Mouse (Mus musculus) midbrain, postnatal 0 days (tissue): ENCODE data around the gene Slfn3. TPM values are rescaled to one million over a fixed set of nuclear protein-coding genes. Genes with fewer than 3 reads are reported as not detected.
"Not testable (repeated sequence)": the region's sequence is repeated elsewhere in the genome, so short reads cannot be mapped to it uniquely, and the experiment has no call there.

Source experiments
- ATAC-seq: fragments of 200-750 bp; cut with Nextera tagmentation; 2 replicates; pipeline ENCODE4 v1.8.0; 2017; ENCODE audit warnings: moderate number of reproducible peaks, mild to moderate bottlenecking, moderate TSS enrichment, moderate library complexity; ENCODE audit not compliant: low FRiP score
- DNase-seq: peaks from one replicate; pipeline ENCODE4 v3.0.0-alpha.2; 2015; ENCODE audit warnings: low spot score
- H3K27ac ChIP-seq: fragments of 300-500 bp; sonication (generic); 2 replicates; pipeline ENCODE4 v1.5.1; 2014; ENCODE audit warnings: low read depth, mild to moderate bottlenecking, low read length, mixed read lengths
- H3K27me3 ChIP-seq: fragments of 300-500 bp; sonication (generic); 2 replicates; pipeline ENCODE4 v1.6.1; 2014; ENCODE audit warnings: low read length, control low read depth, mixed read lengths; ENCODE audit not compliant: insufficient read depth
- H3K36me3 ChIP-seq: fragments of 300-500 bp; sonication (generic); 2 replicates; pipeline ENCODE4 v1.6.1; 2014; ENCODE audit warnings: low read length, control low read depth, mixed read lengths; ENCODE audit not compliant: insufficient read depth
- H3K4me1 ChIP-seq: fragments of 300-500 bp; sonication (generic); 2 replicates; pipeline ENCODE4 v1.6.1; 2014; ENCODE audit warnings: mild to moderate bottlenecking, control low read depth, antibody characterized with exemption, low read length, mixed read lengths; ENCODE audit not compliant: insufficient read depth
- H3K4me2 ChIP-seq: fragments of 300-500 bp; sonication (generic); 2 replicates; pipeline ENCODE4 v1.6.1; 2014; ENCODE audit warnings: low read depth, mild to moderate bottlenecking, low read length, mixed read lengths; ENCODE audit not compliant: poor library complexity, severe bottlenecking
- H3K4me3 ChIP-seq: fragments of 300-500 bp; sonication (generic); 2 replicates; pipeline ENCODE4 v1.5.1; 2014; ENCODE audit warnings: low read depth, mild to moderate bottlenecking, low read length, moderate library complexity
- H3K9ac ChIP-seq: fragments of 300-500 bp; sonication (generic); replicated peaks from 2 replicates; pipeline ENCODE4 v1.6.1; 2014; ENCODE audit warnings: mild to moderate bottlenecking, low read length, moderate library complexity, mixed read lengths; ENCODE audit not compliant: poor library complexity, severe bottlenecking
- H3K9me3 ChIP-seq: fragments of 300-500 bp; sonication (generic); 2 replicates; pipeline ENCODE4 v1.6.1; 2016; ENCODE audit warnings: low read length, control low read depth
- CTCF ChIP-seq: IDR thresholded peaks from 2 replicates; pipeline ENCODE4 v1.5.1; 2016; ENCODE audit warnings: antibody characterized with exemption, mild to moderate bottlenecking
- WGBS: fragments of 180-500 bp; shearing (Covaris S2); extraction: QIAGEN DNeasy Blood & Tissue Kit; methylation state at CpG from one replicate; pipeline ENCODE4 v1.1.7; 2014; 5-methylcytosine and 5-hydroxymethylcytosine counted together
- polyA plus RNA-seq: library from polyadenylated mRNA; unstranded; fragments of >200 nt; fragmentation: Nextera tagmentation; extraction: Ambion mirVana; gene quantifications from 2 replicates; pipeline ENCODE4 v1.2.1, GENCODE M21; 2015
- total RNA-seq: library from RNA; depleted of rRNA; stranded (reverse); fragments of >200 nt; gene quantifications from 2 replicates; pipeline ENCODE4 v1.2.3, GENCODE M21; 2014

Gene Slfn3
- total and polyA plus RNA-seq, 2 experiments from 2014 or later = 0.12 to 0.22 TPM

DNA sequence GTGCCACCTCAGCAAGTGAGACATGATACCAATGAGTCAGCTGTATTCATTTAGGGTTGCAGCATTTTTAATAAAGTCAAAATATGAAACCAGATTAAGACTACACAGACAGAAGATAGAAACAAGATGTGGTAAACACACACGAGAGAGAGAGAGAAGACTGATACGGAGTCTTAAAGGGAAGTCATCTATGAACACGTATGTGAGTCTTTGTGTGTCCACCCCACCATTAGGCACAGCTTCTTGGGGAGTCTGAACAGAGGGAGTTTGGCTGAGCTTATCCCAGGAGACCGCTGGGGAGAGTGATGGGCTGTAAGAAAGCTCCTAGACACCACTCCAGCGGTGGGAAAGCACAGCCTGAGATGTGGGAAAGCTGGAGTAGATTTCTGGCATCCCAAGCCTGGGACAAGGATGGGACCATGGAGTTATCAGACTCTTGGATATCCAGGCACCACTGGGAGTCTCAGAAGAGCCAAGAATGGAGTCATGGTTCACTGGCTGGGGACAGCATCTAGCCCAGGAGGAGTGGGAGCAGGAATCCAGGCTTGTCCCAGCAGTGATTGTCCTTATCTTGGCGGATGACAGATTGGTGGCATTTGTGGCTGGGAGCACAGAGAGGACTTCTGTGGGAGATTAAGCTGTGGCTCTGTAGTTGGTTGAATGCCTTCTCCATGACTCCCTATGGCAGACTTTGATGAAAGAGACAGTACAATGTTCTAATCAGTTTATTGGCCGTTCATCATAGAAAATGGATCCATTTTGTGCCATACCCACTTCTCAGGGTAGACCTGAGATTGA is 37.0 kb downstream of the Slfn3 start:
- 82% methylated on average over 7 of the region's 7 CpGs for WGBS
- H3K4me3 ChIP-seq = no peak overlapping the region
- TF ChIP-seq CTCF = no peak
- no peak for ATAC-seq
- H3K4me1 ChIP-seq = no peaks in the 10 kb centered on the region
- no peaks in the 10 kb centered on the region for H3K9me3 ChIP-seq
- no peak overlapping the region for H3K27ac ChIP-seq
- H3K4me2 ChIP-seq = no peak overlapping the region
- H3K27me3 ChIP-seq = no peaks in the 10 kb centered on the region
- DNase-seq = no peak
- no peaks in the 10 kb centered on the region for H3K36me3 ChIP-seq
- H3K9ac ChIP-seq = no peak overlapping the region

DNA sequence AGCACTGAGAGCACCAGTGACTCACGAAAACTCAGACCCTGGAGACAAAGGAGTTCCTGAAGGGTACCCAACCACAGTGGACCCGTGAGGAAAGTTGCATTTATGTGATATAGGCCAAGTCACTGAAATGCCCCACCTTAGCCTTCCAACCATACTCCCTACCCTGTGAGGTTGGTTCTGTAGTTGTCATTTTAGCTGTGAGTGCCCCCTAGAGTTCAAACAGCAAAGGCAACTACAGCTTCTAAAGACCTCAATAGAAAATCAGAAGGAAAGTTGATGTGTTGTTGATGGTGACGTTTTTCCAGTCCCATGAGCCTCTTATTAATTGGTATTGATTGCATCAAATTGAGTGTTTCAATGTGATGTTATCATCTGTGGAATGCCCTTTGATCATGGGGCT is 39.8 kb downstream of the Slfn3 start:
- ATAC-seq (no peak), DNase-seq (no peak)
- no peak overlapping the region for H3K4me2 ChIP-seq
- no peaks in the 10 kb centered on the region for H3K9me3 ChIP-seq
- no peaks in the 10 kb centered on the region for H3K27me3 ChIP-seq
- TF ChIP-seq CTCF = peak; percentile 22
- H3K4me3 ChIP-seq = no peak overlapping the region
- H3K36me3 ChIP-seq = no peaks in the 10 kb centered on the region
- H3K4me1 ChIP-seq = no peaks in the 10 kb centered on the region
- no peak overlapping the region for H3K9ac ChIP-seq
- H3K27ac ChIP-seq = no peak overlapping the region
- 67% methylated on average over 3 of the region's 3 CpGs for WGBS

DNA sequence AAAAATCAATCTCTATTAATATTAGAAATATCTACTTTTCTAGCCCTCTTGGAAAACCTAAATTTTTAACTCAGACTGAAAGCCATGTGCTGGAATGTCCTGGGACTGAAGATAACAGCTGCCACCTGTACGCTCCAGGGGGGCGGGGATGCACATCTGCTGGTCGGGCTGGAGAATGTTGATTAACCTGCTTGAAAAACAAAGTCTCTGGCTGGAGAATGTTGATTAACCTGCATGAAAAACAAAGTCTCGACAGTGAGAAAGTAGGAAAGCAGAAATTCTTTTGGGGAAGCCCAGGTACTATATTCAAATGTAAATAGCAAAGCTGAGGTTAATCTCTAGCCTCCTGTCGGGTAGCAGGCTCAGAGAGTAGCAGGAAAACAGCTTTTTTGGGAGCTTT is 42.5 kb downstream of the Slfn3 start:
- H3K27me3 ChIP-seq, H3K27ac ChIP-seq, DNase-seq, H3K4me1 ChIP-seq, H3K36me3 ChIP-seq, H3K9ac ChIP-seq, H3K4me2 ChIP-seq, H3K9me3 ChIP-seq, H3K4me3 ChIP-seq, ATAC-seq: not testable (repeated sequence)
- WGBS = 41% methylated on average over 5 of the region's 5 CpGs

DNA sequence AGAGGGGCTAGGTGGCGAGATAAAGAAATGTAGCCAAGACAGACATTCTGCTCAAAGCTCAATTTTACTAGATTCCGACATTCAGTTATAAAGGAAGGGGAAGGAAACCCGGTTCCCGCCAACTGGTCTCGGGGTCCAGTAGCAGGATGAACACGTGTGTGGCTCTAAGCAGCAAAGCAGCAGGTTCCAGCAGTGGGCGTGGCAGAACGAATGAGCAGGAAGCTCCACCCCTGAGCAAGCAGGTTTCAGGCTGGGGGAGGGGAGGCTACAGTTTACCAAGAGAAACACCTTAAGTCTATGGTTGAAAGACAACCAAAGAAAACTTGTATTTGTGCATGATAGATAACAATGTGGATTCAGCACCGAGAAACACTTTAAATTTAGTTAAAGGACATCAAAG is 46.3 kb downstream of the Slfn3 start:
- 86% methylated on average over 9 of the region's 9 CpGs for WGBS
- H3K9me3 ChIP-seq, H3K4me2 ChIP-seq, DNase-seq, H3K36me3 ChIP-seq, H3K27me3 ChIP-seq, H3K4me3 ChIP-seq, H3K9ac ChIP-seq, H3K27ac ChIP-seq, ATAC-seq, H3K4me1 ChIP-seq: not testable (repeated sequence)

DNA sequence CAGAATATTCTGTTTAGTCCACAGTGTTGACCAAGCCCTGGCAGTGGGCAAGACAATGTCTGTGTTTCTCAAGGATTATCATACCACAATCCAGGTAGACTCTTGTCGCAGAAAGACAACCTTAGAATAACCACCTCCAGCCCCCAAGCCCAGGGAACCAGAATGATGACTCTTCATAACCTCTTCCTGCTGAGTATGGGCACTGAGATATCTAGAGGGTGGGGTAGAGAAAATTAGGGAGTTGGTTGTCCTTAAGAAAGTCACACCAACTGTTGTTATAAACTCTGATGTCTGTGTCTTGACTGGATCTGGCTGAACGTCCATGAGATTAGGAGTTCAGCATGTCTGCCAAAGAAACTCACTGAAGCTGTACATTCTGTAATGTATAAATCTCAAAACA is 47.3 kb downstream of the Slfn3 start:
- Histone ChIP-seq H3K4me1 (no peaks in the 10 kb centered on the region), H3K27ac (no peak overlapping the region), H3K4me2 (no peak overlapping the region), H3K9ac (no peak overlapping the region), H3K9me3 (no peaks in the 10 kb centered on the region), H3K27me3 (no peaks in the 10 kb centered on the region), H3K36me3 (no peaks in the 10 kb centered on the region), H3K4me3 (no peak overlapping the region)
- TF ChIP-seq CTCF = no peak
- 87% methylated on average over 2 of the region's 2 CpGs for WGBS
- DNase-seq (no peak), ATAC-seq (no peak)

DNA sequence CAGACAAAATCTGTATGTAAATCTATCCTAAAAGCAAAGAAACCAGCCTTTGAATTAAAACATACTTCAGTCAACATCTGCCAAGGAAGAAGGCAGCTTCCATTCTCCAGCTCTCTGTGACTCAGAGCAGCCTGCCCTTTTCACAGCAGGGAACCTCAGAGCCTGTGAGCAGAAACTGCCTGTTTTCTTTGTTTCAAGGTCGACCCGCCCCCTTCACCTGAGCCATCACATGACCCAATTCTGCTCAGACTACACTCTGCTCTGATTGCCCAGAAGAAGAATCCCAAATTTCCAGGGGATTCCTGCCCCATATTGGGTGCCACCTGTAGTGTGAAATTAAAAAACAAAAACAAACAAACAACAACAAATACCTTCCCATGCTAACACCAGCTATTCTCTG is 48.7 kb downstream of the Slfn3 start:
- Histone ChIP-seq H3K27me3 (no peaks in the 10 kb centered on the region), H3K9ac (no peak overlapping the region), H3K4me3 (no peak overlapping the region), H3K9me3 (no peaks in the 10 kb centered on the region), H3K27ac (no peak overlapping the region), H3K36me3 (no peaks in the 10 kb centered on the region), H3K4me2 (no peak overlapping the region), H3K4me1 (no peaks in the 10 kb centered on the region)
- WGBS = 22% methylated on average over 2 of the region's 2 CpGs
- ATAC-seq (no peak), DNase-seq (no peak)
- no peak for TF ChIP-seq CTCF

DNA sequence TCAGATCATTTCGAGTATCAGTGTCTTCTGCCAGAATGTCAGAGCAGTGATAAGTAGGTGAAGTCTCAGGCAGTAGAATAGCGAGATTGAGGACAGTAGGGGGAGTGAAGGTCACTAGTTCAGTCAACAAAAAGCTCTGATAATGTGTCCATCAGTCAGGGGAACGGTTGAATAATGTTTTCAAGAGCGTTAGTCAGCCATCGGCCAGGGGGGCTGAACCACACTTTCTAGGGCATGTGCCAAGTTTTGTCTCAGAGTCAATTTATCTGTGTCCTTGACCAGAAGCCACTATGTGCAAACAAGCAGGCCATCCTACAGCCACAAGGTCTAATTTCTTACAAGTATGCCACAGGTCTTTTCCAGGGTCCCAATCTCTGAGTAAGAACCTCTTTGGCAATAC is 66.1 kb downstream of the Slfn3 start:
- not testable (repeated sequence) for H3K27ac ChIP-seq, H3K4me2 ChIP-seq, DNase-seq, H3K9me3 ChIP-seq, H3K9ac ChIP-seq, H3K27me3 ChIP-seq, ATAC-seq, H3K4me3 ChIP-seq, H3K36me3 ChIP-seq, H3K4me1 ChIP-seq
- 63% methylated on average over 5 of the region's 5 CpGs for WGBS
